Mouse (Mus musculus): Measurements from ENCODE around the gene Hdlbp.
"Not testable (repeated sequence)": the region's sequence is repeated elsewhere in the genome, so short reads cannot be mapped to it uniquely, and the experiment has no call there.

Hdlbp gene

DNA sequence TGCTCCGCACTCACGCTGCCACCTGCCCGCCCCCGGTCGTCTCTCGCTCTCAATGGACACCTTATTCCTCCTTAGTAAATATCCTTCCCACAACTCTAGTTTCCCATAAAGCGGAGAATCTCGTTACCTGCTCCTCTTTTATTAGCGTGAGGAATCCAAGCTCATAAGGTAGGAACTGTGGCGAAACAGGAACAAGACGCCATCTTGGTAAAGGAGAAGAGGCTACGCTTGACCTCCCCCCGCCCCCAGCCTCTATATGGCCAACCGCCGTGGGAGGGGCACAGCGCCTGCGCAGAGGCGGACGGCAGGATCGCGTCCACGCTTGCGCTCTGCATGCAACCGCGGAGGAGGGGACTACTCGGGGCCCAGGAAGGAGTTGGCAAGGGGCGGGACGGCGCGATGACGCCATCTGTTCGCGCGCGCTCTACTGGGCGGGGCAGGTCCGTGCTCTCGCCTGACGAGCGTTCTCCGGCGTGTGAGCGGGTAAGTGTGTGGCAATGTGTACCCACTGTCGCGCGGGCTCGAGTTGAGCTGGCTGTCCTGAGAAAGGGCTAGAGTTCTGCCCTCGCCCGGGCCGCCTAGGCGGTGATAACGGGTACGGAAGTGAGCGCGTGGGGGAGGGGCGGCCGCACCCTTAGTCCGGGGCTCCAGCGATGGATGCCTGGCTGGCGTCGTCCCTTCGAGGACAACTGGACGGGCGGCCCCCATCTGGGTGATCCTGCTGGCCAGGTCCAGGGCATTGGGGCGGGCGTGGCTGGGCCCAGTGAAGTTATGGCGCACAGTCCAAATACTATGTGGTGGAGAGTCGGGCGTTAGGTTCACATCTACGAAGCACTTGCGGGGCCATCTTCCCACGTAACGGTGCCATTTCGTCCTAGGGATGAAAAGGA lies at the start of gene Hdlbp:
TSS of gene Hdlbp (minus strand) at position 230 of the 890 bp plus-strand sequence.
- DNase-seq (ENCODE audit: extremely low spot score): peak; percentile 98

DNA sequence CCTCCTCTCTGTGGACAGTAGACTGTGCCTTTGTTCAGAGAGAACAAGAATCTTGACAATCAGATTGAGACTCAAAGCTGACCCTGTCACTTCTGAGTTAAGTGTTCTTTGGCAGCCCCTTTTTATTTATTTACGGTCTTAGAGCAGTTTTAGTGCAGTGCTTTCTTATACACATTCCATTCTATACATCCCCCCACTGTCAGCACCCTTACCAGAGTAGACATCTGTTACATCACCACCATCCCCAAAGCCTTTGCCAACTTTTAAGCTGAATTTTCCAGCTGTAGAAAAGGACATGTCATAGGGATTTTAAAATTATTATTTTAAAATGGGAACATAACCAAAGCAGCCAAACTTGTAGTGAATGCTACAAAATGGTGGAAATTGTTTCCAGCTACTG lies 43.7 kb upstream of the Hdlbp start:
- no peak for DNase-seq (ENCODE audit: extremely low spot score)

DNA sequence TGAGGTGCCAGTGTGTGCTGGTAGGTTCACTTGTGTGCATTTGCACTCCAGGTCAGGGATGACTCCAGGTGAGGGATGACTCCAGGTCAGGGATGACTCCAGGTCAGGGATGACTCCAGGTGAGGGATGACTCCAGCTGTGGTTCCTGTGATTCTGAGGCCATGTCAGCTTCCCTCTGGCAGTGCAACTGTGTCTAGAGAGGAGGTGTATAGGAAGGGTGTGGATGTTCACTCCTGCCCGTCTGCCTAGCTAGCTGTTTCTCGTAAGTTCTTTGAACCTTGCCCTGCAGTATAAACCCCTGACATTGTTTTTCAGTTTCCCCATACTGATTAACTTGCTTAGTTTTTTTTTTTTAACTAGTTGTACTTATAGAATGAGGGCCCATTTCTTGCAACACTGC lies 42.9 kb upstream of the Hdlbp start:
- no peak for DNase-seq (ENCODE audit: extremely low spot score)

DNA sequence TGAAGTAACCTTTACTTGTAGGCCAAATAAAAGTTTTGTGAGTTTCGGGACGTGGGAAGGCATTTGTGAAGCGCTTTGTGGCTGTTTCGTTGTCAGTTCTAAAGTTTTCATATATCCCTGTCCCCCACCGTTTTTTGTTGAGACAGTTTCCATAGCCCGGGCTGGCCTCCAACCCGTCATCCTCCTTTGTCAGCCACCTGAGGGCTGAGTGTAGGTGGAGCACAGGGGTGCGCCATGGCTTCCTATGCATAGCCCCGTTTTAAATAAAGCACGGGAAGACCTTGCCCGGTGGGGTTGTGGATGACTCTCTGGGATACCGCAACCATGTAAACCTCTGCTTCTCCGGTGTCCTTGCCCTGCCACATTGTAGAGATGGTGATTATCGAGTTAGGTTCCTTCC lies 34.6 kb upstream of the Hdlbp start:
- no peak for DNase-seq (ENCODE audit: extremely low spot score)

DNA sequence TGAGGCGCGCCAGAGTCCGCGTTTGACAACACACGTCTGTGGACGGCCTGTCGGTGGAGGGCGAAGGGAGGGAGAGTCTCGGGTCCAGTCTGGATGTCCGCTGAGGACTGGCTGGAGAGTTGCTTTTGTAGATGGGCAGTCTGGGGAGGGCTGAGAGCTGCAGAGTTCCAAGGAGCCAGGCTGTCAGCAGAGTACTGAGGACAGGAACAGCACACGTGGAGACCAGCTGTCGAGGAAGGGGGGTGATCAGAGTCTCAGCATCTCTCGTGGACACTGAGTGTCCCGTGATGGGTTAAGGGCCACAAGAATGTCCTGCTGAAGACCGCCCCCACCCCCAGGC lies 33.7 kb upstream of the Hdlbp start:
- no peak for DNase-seq (ENCODE audit: extremely low spot score)

DNA sequence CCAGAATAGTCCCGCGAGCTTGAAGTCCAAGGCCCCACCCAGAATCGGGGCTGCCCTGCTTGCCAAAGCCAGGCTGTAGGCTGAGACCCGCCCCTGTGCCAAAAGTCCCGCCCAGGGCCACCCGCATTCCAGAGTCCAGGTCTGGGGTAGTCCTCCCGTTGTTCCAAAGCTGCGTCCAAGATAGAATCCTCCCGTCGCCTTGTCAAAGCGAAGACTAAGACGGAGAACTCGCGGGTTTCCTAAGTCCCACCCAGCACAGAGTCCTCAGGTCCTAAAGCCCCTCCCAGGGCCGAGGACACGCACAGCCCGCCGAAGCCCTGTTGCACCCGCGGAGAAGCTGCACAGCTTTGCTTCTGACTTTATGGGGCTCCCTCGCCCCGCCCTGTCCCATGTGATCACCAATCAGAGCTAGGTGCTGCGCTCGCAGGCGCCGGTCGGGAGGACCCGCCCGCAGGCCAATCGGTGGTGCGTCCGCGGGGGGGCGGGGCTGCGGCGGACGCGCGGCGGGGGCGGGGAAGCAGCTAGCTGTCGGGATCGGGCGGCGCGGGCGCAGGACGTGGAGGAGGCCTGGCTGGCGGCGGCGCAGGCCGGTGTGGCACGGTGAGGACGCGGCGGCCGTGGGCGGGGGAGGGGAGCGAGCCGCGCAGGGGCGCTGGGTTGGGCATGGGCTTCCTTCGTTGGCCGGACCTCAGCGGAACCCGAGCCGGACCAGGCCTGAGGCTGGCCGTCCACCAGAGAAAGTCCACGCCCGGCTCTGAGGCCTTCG lies 33.2 kb upstream of the Hdlbp start, which contains the start of gene Farp2:
TSS of gene Farp2 (plus strand) at position 495 of the 766 bp plus-strand sequence.
- peak; percentile 95 for DNase-seq (ENCODE audit: extremely low spot score)

DNA sequence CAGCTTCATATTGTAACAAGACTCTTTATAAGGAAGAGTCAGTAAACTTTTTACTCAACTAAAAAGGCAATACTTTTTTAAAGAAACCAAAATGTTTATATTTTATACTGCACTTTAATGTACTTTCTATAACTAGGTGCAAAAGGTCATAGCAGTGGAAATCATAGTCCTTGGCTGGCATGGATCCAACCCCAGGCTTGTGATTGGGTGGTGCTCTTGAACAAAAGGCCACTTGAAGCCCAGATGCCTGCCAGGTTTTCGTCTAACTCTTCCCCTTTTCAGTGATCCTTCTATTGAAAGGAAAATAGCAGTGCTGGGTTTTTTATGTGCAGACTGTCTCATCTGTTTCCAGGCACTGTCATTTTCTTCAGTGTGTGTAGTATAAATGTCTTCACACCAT lies 30.0 kb upstream of the Hdlbp start:
- not testable (repeated sequence) for DNase-seq (ENCODE audit: extremely low spot score)

DNA sequence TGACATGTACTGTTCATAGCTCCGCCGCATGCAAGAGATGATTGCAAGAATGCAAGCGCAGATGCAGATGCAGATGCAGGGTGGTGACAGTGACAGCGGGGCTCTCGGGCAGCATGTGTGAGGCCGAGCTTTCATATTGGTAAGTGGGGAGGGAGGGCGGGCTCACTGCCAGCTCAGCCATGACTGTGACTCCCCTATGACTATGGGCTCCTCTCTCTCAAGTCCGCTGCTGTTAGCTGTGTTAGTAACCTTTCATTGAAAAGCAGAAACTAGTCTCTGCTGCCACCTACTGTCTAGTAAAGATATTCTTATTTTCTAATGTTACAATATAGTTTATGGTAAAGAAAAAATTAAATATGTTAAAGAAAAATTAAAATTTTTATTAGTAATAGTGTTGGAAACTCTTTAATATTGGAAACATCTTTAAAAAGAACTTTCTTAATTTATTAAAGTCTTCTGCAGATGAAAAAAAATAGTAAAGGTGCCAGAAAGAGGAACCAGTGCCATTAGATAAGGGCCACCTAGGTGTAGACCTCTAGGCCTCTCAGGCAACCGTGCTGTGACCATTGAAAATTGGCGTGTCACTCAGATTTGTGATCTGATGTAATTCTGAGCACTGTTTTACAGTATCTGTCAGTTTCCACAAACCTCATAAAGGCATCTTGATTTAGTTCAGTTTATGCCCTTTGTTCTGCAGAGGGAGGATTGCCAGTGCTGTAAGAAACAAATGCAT lies 28.5 kb upstream of the Hdlbp start:
- DNase-seq (ENCODE audit: extremely low spot score): peak; percentile 26

DNA sequence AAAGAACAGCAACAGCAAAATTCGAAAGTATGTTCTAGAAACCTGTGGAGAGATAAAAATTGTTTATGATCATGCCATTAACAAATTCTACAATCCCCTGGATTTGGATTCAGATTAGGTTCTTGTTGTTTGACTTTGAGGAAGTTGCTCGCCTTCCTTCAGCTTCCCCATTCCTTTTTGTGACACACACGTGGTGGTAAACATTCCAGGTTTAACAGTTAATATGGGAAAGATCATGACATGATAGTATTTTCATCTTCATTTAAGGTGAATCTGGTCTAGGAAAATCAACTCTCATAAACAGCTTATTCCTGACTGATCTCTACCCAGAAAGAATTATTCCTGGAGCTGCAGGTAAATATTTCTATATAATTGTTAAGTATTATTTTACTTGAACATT lies 16.7 kb upstream of the Hdlbp start:
- no peak for DNase-seq (ENCODE audit: extremely low spot score)

DNA sequence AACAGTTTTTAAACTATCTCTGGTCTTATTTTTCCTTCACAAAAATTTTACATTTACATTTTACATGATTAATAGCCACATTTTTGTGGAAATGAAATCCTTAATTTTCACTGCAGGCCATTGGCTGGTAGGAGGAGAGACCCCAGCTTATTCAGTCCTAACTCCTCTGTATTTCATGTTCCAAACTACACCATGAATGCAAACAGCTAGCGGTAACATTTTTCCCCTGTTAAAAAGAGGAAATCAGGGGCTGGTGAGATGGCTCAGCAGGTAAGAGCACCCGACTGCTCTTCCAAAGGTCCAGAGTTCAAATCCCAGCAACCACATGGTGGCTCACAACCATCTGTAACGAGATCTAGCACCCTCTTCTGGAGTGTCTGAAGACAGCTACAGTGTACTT lies 7.7 kb upstream of the Hdlbp start:
- DNase-seq (ENCODE audit: extremely low spot score): not testable (repeated sequence)

DNA sequence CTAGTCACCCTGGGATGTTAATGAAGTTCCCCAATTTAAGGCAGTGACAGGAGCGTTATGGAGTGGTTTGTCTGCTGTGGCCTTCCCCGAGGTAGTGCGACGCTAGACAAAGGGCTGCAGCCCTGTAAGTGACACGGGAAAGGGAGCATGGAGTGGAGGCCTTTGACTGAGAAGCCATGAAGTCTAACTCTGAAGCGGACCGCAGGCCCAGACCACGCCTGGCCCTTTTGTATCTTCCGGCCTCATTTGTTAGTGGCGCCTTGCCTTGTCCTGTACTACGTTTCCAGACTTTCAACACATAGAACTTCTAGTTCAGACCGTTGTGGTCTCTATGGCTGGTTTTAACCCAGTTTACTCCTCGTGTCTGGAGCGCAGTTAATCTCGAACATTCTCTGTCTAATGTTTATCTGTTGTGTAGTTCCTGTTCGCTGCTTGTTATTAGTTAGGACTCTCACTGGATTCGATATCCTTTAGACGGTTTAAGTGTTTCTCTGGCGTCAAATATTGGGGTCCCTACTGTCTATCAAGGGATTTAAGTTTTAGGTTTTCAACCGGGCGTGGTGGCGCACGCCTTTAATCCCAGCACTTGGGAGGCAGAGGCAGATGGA lies 965 bp upstream of the Hdlbp start:
- no peak for DNase-seq (ENCODE audit: extremely low spot score)

DNA sequence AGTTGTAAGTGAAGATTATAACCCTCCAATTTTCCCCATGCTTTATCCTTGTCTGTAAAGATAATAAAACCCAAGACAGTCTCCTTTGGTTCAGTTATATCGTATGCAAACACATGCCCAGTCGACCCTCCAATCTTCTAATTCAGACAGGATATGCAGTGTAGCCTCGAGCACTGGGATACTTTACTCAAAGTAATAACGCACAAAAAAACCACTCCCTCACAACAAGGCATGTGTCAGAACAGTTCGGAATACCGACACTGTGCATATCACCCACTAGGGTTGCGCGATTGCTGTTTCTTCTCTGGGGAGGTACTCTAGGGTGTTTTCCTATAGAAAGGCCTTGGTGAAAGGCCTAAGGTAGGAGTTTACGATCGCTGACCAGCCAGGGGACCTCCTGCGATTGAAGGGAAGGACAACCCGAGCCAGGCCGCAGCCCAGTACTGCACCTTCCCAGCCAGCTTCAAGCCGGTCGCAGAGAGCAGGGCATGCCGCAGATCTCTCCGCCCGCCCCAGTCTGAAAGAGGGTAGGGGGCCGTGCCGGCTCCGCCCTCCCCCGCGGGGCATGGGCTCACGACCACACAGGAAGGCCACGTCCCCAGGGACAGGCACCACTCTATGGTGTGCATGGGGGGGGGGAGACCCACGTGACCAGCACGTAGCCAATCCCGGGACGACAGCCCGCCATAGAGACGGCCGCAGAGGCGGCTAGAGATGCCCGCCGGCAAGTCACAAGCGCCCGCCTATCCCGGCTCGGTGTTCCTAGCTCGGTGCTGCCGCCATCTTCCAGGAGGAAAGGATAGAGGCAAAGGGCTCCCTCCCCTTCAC lies 643 bp downstream of the Hdlbp start:
- DNase-seq (ENCODE audit: extremely low spot score): peak; percentile 99

DNA sequence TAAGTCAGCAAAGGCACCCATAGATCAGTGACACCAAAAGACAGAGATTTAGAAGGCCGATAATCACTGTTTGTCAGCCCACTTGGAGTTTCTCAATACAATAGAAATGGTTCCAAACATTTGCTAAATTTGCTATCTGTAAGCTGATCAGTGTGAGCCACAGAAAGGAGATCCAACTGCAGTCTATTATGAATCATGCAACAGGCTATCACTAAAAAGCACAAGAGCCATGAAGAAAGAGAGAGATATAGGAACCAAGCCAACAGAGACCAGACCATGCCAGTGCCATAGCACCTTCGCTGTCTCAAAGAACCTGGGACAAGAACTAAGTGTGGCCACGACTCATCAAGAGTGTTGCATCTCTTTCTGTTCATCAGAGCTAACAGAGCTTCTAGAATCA lies 2.9 kb downstream of the Hdlbp start:
- no peak for DNase-seq (ENCODE audit: extremely low spot score)

DNA sequence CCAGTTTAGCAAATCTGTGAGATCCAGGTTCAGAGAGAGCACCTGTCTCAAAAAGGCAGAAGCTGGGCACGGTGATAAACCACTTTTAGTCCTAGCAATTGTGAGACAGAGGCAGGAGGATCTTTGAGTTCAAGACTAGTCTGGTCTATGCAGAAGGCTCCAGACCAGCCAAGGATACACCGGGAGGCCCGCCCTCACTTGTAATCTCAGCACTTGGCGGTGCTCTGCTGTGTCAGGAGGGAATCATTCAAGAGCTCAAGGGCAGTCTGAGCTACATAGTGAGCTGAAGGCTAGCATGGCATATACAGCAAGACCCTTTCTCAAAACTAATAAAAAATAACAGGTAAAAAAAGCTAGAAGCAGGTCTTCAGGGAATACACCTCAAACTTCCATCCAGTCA lies 10.0 kb downstream of the Hdlbp start:
- DNase-seq (ENCODE audit: extremely low spot score): no peak

DNA sequence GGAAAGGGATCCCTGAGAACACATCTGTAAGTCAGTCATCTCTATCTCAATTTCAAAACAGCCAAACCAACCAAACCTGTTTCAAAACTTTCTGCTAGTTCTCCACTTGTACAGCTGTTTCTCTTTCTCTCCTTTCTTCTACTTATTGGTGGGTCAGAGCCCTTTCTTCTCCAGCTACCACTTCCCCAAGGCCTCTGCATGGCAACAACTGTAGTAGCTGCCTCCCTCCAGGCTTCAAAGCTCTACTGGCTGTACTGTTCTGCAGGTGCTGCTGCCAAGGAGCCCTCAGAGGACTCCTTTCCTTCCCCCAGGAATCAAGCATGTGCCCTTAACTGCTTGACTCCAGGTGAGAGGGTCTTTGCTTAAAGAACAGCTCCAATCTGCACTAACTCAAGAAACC lies 12.9 kb downstream of the Hdlbp start:
- no peak for DNase-seq (ENCODE audit: extremely low spot score)

DNA sequence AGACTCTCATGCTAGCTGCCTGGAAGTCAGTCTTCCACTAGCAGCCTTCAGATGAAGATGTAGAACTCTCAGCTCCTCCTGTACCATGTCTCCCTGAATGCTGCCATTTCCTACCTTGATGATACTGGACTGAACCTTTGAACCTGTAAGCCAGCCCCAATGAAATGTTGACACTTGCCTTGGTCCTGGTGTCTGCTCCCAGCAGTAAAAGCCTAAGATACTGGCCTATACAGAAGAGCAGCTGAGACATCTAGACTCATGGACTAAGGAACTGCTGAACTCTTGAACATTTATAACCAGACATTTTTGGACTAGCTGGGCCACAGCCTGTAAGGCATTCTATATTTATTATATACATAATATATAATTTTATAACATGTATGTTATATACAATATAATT lies 13.5 kb downstream of the Hdlbp start:
- DNase-seq (ENCODE audit: extremely low spot score): no peak

DNA sequence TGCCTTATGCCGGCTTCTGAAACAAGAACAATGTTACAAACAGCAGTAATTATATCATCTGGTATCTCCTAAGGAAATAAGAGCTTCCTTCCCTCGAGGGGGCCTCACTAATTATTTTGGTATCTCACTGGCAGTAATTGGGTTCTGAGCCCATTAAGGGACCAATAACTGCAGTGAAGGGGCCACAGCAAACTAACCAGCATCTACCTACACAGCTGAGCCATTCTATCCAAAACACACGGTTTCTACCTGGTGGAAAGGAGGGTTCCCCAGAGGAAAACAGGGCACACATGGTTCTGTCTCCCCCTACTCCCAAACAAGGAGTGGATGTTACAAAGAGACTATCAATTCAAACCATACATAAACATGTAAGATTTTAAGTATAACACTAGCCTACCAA lies 19.5 kb downstream of the Hdlbp start:
- no peak for DNase-seq (ENCODE audit: extremely low spot score)

DNA sequence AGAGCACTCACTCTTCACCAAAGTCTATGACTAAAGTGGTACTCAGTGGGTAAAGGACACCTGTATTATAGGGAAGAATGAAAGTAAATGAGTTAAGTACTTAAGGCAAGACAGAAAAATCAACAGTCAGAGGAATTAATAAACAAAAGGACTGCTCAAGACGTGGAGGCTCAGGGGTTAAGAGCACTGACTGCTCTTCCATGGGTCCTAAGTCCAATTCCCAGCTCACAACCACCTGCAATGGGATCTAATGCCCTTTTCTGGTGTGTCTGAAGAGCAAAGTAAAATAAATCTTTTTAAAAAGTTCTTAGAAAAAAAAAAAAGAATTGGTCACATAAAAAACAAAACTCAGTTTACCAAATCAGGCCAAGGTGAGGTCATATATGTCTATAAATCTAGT lies 20.3 kb downstream of the Hdlbp start:
- DNase-seq (ENCODE audit: extremely low spot score): no peak

DNA sequence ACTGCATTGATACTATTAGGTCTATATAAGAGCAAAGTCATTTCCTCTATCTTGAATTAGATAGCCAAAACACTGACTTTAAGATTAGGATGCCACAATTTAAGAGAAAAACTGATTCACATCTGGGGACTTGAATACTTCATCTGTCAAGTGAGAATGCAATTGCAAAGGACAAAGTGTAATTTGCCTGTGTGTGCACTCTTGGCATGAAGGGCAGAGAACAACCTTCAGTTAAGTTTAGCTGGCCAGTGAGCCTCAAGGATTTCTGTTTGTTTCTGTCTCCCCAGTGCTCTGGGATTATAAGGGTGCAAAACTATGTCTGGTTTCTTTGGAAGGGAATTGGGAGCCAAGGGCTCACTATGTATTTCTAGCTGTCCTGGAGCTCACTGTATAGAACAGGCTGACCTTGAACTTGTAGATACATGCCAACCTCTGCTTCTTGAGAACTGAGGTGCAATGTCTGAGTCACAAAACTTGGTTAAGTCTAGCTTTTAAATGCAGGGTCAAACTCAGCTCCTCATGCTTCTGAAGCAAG lies 24.8 kb downstream of the Hdlbp start:
- DNase-seq (ENCODE audit: extremely low spot score): no peak

DNA sequence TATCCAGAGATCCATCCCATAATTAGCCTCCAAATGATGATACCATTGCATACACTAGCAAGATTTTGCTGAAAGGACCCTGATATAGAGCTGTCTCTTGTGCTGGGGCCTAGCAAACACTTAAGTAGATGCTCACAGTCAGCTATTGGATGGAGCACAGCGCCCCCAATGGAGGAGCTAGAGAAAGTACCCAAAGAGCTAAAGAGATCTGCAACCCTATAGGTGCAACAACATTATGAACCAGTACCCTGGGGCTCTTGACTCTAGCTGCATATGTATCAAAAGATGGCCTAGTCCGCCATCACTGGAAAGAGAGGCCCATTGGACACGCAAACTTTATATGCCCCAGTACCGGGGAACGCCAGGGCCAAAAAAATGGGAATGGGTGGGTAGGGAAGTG lies 28.5 kb downstream of the Hdlbp start:
- not testable (repeated sequence) for DNase-seq (ENCODE audit: extremely low spot score)

DNA sequence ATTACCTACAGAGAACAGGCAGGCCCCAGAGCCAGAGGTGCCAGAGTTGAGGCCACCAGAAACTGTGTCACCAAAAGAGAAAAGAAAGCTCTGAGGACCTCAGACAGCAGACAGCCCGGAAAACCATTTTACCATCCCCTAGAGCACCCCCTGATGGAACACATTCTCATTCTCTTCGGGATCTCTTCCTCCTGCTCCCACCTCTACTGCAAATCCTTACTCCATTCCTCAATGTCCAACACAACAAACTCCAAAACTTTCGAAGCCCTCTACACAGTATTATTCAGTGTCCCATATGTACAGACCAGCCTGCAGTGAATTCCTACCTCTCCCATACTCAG lies 32.8 kb downstream of the Hdlbp start:
- no peak for DNase-seq (ENCODE audit: extremely low spot score)
